ENCODE assay signal across 8 mouse cellular contexts in the genomic region with DNA sequence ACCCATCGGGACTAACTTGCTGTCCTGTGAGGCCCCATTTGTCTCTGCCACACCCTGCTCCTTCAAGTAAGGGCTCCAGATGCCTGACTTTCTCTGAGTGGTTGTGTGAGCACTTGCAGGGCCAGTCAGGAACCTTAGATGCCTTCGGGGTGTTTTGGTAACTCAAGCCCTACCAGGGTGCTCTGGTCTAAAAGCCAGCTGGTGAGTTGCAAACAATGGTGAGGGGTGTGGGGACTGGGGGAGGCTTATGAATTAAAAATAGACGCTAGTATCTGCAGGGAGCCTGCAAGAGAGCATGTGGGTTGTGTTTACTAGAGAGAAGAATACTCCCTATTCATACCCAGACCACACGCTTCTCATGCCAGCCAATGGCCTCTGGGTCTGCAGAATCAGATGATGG. TPM values are rescaled to one million over a fixed set of nuclear protein-coding genes. Genes with fewer than 3 reads are reported as not detected.
DNase-seq lines count a peak whose midpoint lies in the region; ATAC-seq and TF ChIP-seq lines count a peak whose summit lies in the region.

No protein-coding gene starts in this region.

- H3K4me1 ChIP-seq in forebrain, postnatal 0 days (ENCODE audit: insufficient read depth): peaks cover 14% of the 10 kb centered on the region; the same call in 1 of the 2 replicates

- no peaks in the 10 kb centered on the region for H3K27me3 ChIP-seq in forebrain, postnatal 0 days (ENCODE audit: insufficient read depth, low read length)

- DNase-seq in cerebellum, adult 9-11 months: peak; percentile 52
- DNase-seq in cerebellum, adult 9-10 months: no peak
- DNase-seq in left cerebral cortex, adult 9 months (ENCODE audit: low spot score in 2 of 2): peak; percentile 62 to 67
- DNase-seq in left cerebral cortex, postnatal 4 days: no peak
- DNase-seq in forebrain, postnatal 0 days: no peak
- peak; percentile 50 for DNase-seq in mesoderm, embryonic 11.5 days (ENCODE audit: low read depth, low spot score)
- no peak for DNase-seq in kidney, postnatal 25 days
- no peak for DNase-seq in gastrocnemius, postnatal 14 days

- no peak overlapping the region for H3K9ac ChIP-seq in forebrain, postnatal 0 days

- ATAC-seq in forebrain, postnatal 0 days: peak; percentile 49

- H3K27ac ChIP-seq in forebrain, postnatal 0 days (ENCODE audit: low read depth, low read length): no peak overlapping the region

- intact Hi-C loops in left cerebral cortex, postnatal 4 days (cut with DNase I): no loop called here
- intact Hi-C loops in gastrocnemius, postnatal 14 days (cut with DNase I; ENCODE audit: low total_unique reads): no loop called here

- no peak overlapping the region for H3K4me2 ChIP-seq in forebrain, postnatal 0 days (ENCODE audit: low read depth)

- H3K9me3 ChIP-seq in forebrain, postnatal 0 days (ENCODE audit: low read length): no peaks in the 10 kb centered on the region

- H3K36me3 ChIP-seq in forebrain, postnatal 0 days (ENCODE audit: insufficient read depth): peaks cover 34% of the 10 kb centered on the region

- H3K4me3 ChIP-seq in forebrain, postnatal 0 days (ENCODE audit: low read depth, low read length): no peak overlapping the region

- 30% methylated on average over 4 of the region's 4 CpGs for WGBS in forebrain, postnatal 0 days

- no peak for TF ChIP-seq CTCF in forebrain, postnatal 0 days (IDR thresholded peaks at IDR 0.05; ENCODE audit: low read depth)

RNA-seq across cellular contexts. Expression of a gene that starts 15.8 kb away (rescaled TPM):
- 100 to 1,000 TPM; 128 to 133 TPM for total RNA-seq in left cerebral cortex, postnatal 4 days (2021)
- 104 TPM in 2 replicates for total RNA-seq in forebrain, postnatal 0 days (2014; rRNA removed)
- polyA plus RNA-seq in forebrain, postnatal 0 days (2015; fragmentation: Nextera tagmentation; extraction: Ambion mirVana): 37.4 and 41.9 TPM in 2 replicates
- 10 to 100 TPM; 19.4 to 22.9 TPM for total RNA-seq in gastrocnemius, postnatal 14 days (2021)

RNA-seq across cellular contexts. Expression of a gene that starts 42.1 kb away (rescaled TPM):
- 10 to 100 TPM; 22.0 to 23.9 TPM for total RNA-seq in left cerebral cortex, postnatal 4 days (2021)
- 18.3 and 18.9 TPM in 2 replicates for total RNA-seq in forebrain, postnatal 0 days (2014; rRNA removed)
- 4.8 and 6.0 TPM in 2 replicates for polyA plus RNA-seq in forebrain, postnatal 0 days (2015; fragmentation: Nextera tagmentation; extraction: Ambion mirVana)
- 10 to 100 TPM; 12.2 to 13.8 TPM for total RNA-seq in gastrocnemius, postnatal 14 days (2021)

RNA-seq across cellular contexts. Expression of a gene that starts 59.3 kb away (rescaled TPM):
- 1 to 10 TPM; 2.6 to 3.2 TPM for total RNA-seq in left cerebral cortex, postnatal 4 days (2021)
- total RNA-seq in forebrain, postnatal 0 days (2014; rRNA removed): 4.4 and 4.5 TPM in 2 replicates
- polyA plus RNA-seq in forebrain, postnatal 0 days (2015; fragmentation: Nextera tagmentation; extraction: Ambion mirVana): 4.3 and 6.8 TPM in 2 replicates
- 1 to 10 TPM; 1.1 to 1.5 TPM for total RNA-seq in gastrocnemius, postnatal 14 days (2021)

Comparison
In these comparisons a context has a peak if more than half of its experiments do, and no peak if none do; other contexts are left out.
1. DNase-seq: peak in cerebellum, adult 9-11 months (single experiment), left cerebral cortex, adult 9 months (2 of 2) and mesoderm, embryonic 11.5 days (single experiment); none in cerebellum, adult 9-10 months (single experiment), left cerebral cortex, postnatal 4 days (single experiment), forebrain, postnatal 0 days (single experiment), kidney, postnatal 25 days (0 of 2) and gastrocnemius, postnatal 14 days (single experiment).